Mouse (Mus musculus): ENCODE measurements at regions not wholly inside any gene's neighbourhood (a gene's known extent, or its start where the extent isn't known, plus 50 kb on each side); places are given as distances from the start of the nearest gene placed in this dataset.
"Not testable (repeated sequence)": the region's sequence is repeated elsewhere in the genome, so short reads cannot be mapped to it uniquely, and the experiment has no call there.

- in situ Hi-C loops (cut with MboI, MseI), result no loop called here
These were observed 142.7 kb upstream of the Gnai1 start for GRCm38 (mm10) chr5:18502831-18503230.

DNA sequence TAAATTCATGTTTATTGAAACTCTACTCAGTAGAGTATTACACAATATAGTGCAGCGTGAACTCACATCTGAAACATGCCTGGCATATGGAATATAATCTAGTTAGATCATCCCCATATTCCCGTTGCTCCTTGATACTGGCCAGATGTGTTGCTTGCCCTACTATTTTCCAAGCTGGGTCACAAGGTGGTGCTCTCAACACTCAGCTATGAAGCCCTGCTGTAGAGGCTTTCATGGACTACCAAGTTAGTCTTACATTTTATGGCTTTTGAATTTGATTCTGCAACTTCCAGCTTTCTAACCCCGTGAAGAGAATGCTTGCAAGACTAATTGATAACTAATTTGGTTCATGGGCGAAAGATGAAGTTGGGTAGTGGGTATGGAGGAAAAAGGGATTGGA is 134.2 kb upstream of the Gnai1 start:
- in situ Hi-C loops (cut with MboI, MseI), result loop anchor here (10.0 kb wide), 1 partner anchor 1810 kb away; no protein-coding TSS in a partner anchor

- in situ Hi-C loops (cut with MboI, MseI), result loop anchor here (10.0 kb wide), 1 partner anchor 1815 kb away; no protein-coding TSS in a partner anchor
These were observed 129.6 kb upstream of the Gnai1 start for GRCm38 (mm10) chr5:18489709-18490108.

DNA sequence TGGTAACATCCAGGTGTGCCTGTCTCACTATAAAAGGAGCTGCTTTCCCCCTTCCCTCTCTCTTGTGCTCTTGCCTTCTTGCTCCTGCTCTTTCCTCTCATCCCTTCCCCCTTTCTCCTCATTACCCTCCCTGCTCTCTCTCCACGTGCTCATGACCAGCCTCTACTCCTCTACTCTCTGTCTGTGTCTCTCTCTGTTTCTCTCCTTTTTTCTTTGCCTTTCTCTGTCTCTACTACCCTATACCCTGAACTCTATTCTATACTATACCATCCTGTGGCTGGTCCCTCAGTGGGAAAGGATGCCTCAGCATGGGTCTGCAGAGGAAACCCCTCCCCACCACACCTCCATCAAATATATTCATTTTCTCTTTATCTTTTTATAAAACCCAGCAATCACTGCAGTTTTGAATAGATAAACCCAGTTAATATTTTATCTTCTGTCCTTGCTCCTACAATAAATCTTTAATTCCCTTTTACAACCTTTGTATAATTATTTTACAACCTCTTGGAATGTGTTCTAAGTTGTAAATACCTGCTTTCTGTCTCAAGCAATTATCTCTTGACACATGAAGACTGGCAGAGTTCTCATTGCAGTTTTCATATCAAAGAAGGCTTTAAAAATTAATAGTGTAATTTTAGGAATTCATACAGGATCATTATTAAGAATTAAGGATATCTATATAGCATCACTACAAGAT is 127.1 kb upstream of the Gnai1 start:
- in situ Hi-C loops (cut with MboI, MseI), result no loop called here

- in situ Hi-C loops (cut with MboI, MseI), result no loop called here
These were observed 124.2 kb upstream of the Gnai1 start for GRCm38 (mm10) chr5:18484376-18484775.

GRCm38 (mm10) chr5:18478420-18478819 is 118.3 kb upstream of the Gnai1 start:
- in situ Hi-C loops (cut with MboI, MseI), result no loop called here

DNA sequence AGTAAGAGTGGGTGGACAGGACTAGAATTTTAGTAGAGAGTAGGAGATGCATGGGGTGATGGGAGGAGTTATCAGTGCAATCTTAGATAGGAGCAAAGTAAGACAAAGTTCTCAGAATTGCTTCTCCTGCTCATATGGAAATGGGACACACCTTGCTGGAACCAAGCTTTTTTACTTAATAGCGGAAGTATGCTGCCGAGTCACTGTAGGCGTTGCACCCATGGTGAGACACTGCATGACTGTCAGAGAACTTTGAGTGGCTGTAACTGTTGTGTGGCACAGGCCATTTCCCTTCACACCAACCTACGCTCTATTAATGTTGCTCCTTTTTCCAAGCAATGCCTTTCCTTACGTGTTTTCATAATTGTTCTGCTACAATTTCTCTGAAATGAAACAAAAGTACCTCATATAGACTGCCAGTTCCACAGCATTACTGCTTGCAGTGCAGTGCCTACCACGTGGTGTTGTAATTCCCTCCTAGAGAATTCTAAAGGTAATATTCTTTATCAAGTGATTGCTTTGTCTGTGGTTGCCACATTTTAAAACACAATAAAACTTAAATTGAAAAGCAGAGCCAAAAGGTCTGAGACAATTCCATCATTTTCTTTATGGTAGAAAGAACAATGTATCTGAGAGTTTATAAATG is 117.3 kb upstream of the Gnai1 start:
- in situ Hi-C loops (cut with MboI, MseI), result no loop called here

- in situ Hi-C loops (cut with MboI, MseI), result no loop called here
These were observed 112.0 kb upstream of the Gnai1 start for GRCm38 (mm10) chr5:18472114-18472513.

GRCm38 (mm10) chr5:18457771-18458170 is 97.6 kb upstream of the Gnai1 start:
- in situ Hi-C loops (cut with MboI, MseI), result no loop called here

GRCm38 (mm10) chr5:18456196-18456595 is 96.0 kb upstream of the Gnai1 start:
- in situ Hi-C loops (cut with MboI, MseI), result no loop called here

GRCm38 (mm10) chr5:18452871-18453757 is 93.0 kb upstream of the Gnai1 start:
- in situ Hi-C loops (cut with MboI, MseI), result not testable (repeated sequence)

GRCm38 (mm10) chr5:18449261-18449660 is 89.1 kb upstream of the Gnai1 start:
- in situ Hi-C loops (cut with MboI, MseI), result loop anchor here (25.0 kb wide), 1 partner anchor 362 kb away; no protein-coding TSS in a partner anchor

DNA sequence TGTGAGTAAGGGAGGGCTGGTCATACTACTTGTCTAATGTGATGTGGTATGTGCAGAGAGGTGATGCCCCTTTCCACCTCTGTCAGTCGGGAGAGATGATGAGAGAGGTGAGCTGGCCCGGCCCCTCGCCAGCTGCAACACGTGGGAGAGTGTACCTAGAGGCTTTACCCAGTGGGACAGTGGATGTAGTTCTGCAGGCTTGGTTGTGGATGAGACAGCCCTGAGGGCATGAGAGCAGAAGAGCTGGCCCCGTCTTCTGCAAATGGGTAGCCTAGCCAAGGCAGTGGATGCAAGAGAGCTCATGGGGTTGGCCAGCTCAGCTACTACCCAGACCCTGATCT is 88.1 kb upstream of the Gnai1 start:
- in situ Hi-C loops (cut with MboI, MseI), result loop anchor here (25.0 kb wide), 1 partner anchor 361 kb away; no protein-coding TSS in a partner anchor

DNA sequence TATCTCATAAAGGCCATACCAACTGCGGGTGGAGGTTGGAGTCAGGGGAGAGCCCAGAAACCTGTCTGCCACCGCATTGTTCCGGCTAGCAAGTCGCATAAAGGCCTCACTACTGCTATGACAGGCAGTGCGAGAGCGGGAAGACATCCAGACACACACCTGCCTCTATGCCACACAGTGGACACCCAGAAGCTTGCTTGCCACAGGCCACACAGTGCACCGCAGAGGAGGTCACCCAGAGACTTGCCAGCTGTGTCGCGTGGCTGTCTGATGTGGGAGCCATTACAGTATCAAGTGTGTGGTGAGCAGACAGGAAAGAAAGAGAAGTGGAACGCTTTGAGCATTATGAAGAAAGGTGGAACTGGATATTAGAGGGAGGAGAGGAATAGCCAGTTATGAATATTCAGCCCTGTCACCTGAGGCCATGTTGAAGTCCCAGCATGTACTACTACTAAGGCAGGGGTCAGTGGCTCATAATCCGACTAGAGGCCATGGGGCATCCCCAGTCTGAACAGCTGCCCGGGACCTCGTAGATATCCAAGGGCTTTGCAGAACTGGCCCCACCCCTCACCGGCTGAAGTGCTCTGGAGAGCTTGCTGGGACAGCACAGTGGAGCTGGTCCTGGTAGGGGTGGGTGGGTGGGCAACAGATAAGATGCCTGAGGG is 87.6 kb upstream of the Gnai1 start:
- in situ Hi-C loops (cut with MboI, MseI), result loop anchor here (25.0 kb wide), 1 partner anchor 360 kb away; no protein-coding TSS in a partner anchor

DNA sequence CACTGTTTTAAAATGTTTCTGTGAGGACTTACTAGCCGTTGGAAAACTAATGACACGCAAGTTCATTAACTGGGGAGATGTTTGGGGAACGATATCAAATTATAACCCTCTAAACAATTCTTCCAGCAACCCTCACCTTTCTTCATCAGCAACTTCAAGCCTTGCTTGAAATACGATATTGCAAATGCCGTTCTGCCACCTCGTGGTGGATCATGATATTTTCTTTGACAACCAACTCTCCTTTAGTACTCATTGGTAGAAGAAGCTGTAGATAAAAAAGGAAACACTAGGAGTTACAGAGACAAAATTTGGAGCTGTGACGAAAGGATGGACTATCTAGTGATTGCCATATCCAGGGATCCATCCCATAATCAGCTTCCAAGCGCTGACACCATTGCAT is 85.8 kb upstream of the Gnai1 start:
- in situ Hi-C loops (cut with MboI, MseI), result loop anchor here (25.0 kb wide), 1 partner anchor 359 kb away; no protein-coding TSS in a partner anchor

DNA sequence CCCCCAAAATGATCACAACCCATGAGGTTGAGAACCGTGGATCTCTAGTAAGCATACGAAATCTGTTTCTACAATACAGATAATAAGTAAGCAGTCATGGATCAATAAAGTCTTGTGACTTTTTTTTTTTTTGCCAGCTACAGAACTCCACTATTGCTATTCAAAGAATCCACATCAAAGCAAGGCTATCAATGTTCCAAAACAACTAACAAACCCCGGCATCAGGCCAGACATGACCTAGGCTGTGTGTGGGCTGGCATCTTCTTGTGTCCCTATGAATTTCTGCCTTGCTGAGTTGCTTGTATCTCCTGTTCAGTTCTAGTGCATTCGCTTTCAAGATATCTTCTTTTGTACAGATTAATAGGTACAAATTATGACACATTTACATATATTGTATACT is 79.8 kb upstream of the Gnai1 start:
- in situ Hi-C loops (cut with MboI, MseI), result loop anchor here (25.0 kb wide), 1 partner anchor 353 kb away; no protein-coding TSS in a partner anchor

GRCm38 (mm10) chr5:18439281-18439680 is 79.1 kb upstream of the Gnai1 start:
- in situ Hi-C loops (cut with MboI, MseI), result loop anchor here (25.0 kb wide), 1 partner anchor 352 kb away; no protein-coding TSS in a partner anchor

DNA sequence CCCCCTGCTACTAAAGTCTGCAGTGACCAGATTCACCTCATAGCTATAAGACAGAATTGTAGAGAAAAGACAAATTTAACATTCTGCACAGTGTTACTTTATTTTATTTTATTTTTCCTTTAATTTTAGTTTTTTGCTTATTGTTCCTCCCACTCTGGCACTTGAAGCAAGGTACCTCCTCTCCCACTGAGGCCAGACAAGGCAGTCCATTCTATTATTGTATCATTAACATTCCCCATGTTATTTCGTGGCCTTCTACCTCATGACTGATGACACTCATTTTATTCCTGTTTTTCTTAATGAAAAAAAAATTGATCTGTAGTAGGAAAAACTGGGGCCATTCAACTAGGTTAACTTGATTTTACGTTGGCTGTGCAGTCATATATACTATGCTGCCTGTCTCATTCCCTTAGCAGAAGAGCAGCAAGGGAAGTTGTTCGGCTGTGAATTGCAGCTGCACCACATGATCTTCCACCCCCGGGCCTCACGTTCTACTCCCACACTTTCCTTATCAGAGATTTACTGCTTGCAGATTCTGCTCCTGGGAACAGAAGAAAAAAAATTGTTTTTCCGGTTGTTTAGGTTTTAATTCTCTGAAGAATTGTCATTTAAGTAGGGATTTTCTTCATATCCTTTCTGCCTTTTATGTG is 76.1 kb upstream of the Gnai1 start:
- in situ Hi-C loops (cut with MboI, MseI), result loop anchor here (25.0 kb wide), 1 partner anchor 349 kb away; no protein-coding TSS in a partner anchor

- in situ Hi-C loops (cut with MboI, MseI), result loop anchor here (25.0 kb wide), 1 partner anchor 347 kb away; no protein-coding TSS in a partner anchor
These were observed 74.1 kb upstream of the Gnai1 start for GRCm38 (mm10) chr5:18434245-18434644.

DNA sequence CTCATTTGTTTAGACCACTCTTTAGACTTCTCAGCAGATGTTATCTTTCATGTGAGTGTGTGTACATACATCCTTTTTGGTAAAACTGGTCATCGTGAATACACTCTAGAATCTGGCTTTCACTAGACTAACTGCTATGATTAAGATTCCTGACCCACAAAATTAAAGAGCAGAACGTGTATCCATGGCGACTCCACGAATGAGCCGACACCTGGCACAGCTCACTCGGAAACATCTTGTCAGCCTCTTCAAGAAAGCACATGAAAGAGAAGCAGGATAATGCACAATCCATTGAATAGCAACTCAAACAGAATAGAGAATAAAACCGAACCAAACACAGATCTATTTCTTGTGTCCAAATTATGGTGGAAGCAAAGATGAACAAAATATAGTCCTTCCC is 73.1 kb upstream of the Gnai1 start:
- in situ Hi-C loops (cut with MboI, MseI), result loop anchor here (25.0 kb wide), 1 partner anchor 346 kb away; no protein-coding TSS in a partner anchor

DNA sequence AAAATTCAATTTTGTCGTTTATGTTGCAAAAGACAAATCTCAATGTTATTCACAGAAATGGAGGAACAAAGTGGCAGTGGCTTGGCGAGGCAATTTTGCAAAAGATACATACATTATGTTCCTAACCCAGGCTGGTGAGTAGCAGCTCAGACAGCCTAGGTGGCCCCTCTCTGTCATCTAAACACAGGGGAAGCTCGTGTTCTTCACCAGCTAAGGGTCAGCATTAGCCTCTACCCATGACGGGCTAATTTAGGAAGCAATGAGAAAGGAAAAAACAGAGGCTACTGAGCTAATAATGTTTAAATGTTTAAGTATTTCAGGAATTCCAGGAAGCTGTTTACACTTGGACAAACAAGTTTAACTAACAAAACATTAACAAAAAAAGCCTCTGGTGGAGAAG is 64.9 kb upstream of the Gnai1 start:
- in situ Hi-C loops (cut with MboI, MseI), result loop anchor here (25.0 kb wide), 1 partner anchor 338 kb away; no protein-coding TSS in a partner anchor

Data from T-helper 2 cell (primary cell).